Mouse (Mus musculus) layer of hippocampus, postnatal 14 days (tissue): ENCODE measurements around the gene Selp. TPM values are rescaled to one million over a fixed set of nuclear protein-coding genes. Genes with fewer than 3 reads are reported as not detected.

Source experiments
- DNase-seq, 2 experiments: peaks; one replicate each; pipeline ENCODE4 v3.0.0; 2021 to 2022; ENCODE audit warnings: low spot score in 2 of 2, mixed read lengths in 1 of 2
- long read RNA-seq, 2 experiments: library from polyadenylated mRNA; stranded (forward); transcript quantifications; one replicate each; pipeline ENCODE4 v2.0.0; 2021
- total RNA-seq, 2 experiments: library from RNA; stranded (reverse); gene quantifications; 2 replicates each; pipeline ENCODE4 v1.2.3; 2021

Selp gene
- total RNA-seq: not detected
- long read RNA-seq, experiment 1: 0 reads
- long read RNA-seq, experiment 2, partial matches to known transcripts: 0 of 1 reads
- long read RNA-seq, experiment 2, other reads (novel, unspliced or antisense): 1 of 1 reads

DNA sequence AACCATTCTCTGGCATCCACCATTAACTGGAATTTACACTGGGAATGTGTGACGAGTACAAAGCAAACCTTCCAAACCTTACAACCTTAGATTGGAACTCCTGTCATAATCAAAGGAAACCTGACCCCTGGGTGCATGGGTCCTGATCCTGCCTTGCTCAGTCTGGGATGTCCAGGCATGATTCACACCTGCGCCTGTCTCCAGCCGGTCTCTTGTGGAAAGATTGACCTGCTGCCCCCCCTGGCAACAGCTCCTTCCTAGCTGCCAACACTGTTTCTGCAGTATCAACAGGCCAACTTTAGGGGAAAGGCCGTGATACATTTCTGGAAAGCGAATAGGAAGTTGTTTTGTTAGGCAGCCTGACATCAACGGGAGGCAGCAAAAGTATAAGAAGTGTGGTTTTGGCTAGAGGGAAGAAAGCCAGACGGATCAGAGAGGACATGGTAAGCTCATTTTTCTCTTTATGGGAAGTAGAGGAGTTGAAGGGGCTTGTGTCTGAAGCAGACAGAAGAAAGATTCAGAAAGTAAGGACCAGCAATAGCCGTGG, at the start of gene Selp:
Gene Selp, plus strand, starts transcription at position 318 of the 547 bp plus-strand sequence.
- DNase-seq: no peak

DNA sequence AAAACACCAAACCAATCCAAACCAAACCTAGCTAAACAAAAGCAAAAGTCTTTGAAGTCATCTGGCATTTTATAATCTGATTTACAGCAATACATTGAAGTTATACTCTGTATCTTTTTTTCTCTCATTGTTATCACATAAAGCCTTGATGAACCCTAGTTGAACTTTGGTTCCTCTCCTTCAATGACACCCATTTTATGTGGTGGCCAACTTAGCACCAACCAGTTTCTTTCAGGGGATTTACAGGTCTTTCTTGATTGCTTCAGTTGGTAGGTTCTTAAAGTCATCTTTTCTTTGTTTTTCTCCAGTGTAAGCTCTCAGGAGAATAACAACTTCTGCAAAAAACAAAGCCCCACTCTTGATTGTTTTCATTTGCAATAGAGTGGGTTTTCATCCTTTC, 45.8 kb upstream of the Selp start:
- no peak for DNase-seq

DNA sequence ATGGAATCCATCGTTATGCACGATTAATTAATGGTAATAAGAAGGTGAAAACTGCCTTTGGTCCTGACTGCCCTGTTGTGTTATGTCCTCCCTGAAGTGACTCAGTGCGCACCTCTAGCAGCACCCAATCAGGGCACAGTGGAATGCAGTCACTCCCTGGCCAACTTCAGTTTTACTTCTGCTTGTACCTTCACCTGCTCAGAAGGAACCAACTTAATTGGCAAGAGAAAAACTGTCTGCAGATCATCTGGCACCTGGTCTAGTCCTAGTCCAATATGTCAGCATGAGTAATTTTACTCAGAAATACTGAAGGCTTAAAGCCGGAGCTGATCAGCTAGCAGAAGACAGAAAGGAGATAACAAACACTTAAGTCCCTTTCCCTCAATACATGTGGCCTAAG, 44.6 kb upstream of the Selp start:
- DNase-seq: no peak

DNA sequence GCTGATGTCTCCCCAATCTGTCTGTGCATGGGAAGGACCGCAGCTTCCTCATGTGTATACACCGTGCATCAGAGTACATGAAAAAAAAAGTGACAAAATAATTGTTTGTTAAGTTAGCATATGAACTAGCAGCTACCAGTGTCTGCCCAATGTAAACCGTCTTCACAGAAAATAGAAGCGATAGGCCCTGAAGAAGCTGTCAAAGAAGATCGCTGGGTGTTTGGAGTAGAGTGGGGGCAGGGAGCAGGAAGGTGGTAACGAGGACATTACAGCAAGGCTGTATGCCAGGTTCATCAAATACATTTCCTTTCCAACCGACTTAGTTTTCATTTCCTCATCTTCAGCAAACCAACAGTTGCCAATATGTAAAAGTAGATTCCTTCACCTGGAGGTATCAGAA, 44.0 kb upstream of the Selp start:
- DNase-seq: no peak

DNA sequence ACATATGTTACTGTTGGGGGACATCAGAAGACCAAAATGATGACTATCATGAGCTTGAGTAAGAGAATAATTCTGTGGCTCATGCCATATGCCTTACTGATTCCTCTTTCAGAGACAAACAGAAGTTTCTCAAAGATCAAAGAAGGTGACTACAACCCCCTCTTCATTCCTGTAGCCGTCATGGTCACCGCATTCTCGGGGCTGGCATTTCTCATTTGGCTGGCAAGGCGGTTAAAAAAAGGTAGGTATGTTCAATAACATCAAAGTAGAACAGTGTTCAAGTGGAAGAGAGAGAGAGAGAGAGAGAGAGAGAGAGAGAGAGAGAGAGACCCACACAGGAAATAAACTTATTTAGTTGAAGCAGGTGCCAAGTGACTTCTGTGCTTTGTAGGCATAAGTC, 43.1 kb upstream of the Selp start:
- no peak for DNase-seq

DNA sequence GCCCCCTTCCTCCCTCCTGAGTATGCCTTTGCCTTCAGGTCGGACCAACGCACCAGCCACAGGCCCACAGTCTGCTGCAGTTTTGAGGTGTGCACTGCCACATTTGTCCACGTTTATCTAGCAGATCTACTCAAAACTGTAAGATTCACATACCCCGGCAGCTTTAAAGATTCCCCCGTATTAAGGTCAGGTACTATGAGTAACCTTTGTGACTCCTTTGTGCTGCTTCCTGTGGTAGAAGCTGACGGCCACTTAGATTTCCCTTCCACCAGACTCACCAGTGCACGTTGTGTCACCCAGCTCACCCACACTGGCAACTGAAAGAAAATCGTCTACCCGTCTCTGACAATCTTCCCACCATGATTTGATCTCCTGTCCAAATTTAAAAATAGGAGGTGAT, 42.0 kb upstream of the Selp start:
- DNase-seq: no peak

DNA sequence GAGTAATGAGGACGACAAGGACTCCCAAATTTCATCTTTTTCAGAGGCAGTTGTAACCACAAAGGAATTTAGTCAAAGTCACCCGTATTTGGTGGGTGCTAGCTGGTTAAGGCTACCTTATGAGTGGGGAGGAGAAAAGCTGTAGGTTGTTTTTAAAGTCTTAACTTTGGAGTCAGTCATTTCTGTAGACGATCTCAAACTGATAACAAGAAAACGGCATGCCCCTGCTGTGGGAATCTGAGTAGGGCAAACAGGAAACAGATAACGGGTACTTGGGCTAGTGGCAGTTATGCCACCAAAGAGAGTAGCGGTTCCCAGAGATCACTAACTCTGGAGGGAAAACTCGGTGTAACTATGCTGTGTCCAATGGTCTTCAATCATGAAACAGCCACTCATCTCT, 41.3 kb upstream of the Selp start:
- DNase-seq: no peak

DNA sequence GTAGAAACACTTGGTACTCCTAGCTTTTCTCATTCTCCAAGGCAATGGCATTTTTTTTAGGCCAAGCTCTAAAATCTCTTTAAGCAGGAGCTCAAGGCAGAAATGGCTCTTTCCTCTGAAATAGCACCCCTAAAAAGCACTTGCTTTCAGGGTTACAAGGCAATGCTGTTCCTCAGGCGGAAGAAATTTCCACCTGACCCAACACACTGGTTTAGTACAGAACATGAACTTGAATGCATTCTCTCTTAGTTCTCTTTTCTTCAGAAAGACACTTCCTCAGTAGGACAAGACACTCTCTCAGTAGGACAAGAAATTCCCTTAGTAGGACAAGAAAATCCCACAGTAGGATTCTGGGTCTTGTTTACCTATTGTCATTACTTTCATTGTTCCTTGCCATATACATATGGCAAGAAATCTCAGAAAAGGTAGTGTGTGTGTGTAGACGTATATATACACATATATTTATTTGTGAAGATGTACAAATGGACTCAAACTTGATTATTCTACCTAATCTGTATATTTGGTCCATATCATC, 40.4 kb upstream of the Selp start:
- no peak for DNase-seq

DNA sequence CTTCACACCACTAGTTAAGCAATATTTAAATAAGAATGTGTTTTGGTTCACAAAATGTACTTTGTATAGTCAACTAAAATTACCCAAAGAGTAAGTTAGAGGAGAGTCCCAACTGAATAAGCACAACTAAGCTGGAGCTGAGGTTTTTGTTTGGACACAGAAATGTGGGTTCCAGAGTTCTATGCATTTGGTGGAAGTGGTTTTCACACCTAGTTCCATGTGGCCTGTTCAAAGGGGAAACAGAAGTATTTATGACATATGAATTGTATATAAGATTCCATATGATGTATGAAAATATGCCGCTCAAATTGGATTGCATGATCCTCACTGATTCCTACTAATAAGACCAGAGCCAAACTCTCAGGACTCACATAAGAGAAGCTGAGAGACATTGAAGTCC, 39.6 kb upstream of the Selp start:
- DNase-seq: no peak

DNA sequence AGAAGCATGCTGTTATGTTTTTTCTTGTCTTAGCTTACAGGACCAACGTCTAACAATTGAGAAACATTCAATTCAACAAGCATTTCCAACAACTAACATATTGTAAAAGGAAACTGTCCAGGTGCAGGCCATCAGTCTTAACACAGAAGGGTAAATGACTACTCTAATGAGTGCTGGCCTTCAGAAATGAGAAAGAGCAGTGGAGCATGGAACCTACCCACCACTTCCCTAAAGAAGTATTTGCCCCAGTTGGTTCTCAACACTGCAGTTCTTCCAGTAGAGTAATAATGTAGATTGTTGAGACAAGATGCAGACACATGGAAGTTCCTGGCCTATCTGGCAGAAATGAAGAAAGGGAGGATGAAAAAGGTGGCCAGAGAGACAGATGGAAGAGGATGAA, 38.6 kb upstream of the Selp start:
- DNase-seq: no peak

DNA sequence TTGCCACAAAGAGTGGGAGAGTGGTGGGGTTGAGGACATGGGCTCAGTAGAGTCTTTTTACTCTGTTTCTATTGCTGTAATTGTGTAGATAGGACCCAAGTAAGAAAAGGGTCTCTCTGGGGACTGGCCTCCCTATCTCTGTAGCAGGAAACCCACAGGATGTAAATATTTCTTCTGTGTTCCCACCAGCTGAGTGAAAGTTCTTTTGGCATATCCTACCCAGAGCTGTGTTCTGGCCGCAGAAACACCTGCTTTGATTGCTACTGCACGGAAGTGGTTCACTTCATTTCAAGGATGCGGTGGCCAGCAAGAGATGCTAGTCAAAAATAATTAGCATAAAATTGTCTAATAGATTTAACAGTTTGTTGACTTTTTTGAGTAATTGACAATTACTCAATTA, 38.0 kb upstream of the Selp start:
- no peak for DNase-seq

DNA sequence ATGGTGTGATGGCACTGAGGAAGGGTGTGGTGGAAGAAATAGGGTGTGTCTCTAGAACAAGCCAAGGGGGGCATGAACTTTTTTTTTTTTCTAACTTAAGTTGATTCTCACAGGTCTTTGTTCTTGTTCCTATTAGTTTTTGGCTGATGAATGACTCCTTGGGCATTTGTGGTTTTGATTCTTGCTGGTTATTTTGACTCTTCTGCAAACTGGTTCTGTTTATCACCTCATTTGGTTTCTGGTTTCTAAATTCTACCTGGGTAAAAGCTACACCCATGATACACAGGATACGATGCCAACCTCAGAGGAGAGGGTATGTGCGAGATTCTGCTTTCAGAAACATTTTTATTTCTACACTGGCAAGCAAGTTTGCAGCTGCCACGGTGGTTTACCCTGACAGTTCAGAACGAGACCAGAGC, 36.7 kb upstream of the Selp start:
- no peak for DNase-seq

DNA sequence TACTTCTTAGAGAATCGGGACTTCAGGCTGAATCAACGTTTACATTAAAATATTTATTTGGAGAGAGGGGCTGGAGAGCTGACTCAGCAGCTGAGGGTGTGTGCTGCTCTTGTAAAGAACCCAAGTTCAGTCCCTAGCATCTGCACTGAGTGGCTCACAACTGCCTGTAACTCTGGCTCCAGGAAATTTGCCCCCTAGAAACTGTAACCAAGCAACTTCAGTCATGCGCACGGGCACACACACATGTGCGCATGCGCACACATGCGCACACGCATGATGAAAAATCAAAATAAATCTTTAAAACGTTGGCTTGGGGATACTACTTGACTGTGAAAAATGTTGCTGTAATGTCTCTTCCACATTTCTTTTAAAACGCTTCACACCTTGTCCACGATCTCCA, 36.0 kb upstream of the Selp start:
- DNase-seq: no peak

DNA sequence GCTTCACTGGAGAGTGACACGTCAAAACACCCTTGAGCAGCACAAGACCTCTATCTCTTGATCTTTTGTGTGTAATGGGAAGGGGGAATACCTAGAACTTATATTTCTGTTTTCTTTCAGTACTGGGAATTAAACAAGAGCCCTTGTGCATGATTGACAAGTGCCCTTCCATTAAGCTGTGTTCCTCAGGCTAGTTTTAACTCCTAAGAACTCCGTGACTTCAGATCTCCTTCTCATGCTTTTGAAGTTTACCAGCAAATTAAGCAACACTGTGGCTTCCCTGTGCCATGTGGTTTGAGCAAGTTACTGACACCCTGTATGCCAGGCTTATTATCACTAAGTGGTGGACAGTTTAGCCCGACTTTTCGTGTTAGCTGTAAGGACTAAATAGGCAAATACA, 32.0 kb upstream of the Selp start:
- no peak for DNase-seq

DNA sequence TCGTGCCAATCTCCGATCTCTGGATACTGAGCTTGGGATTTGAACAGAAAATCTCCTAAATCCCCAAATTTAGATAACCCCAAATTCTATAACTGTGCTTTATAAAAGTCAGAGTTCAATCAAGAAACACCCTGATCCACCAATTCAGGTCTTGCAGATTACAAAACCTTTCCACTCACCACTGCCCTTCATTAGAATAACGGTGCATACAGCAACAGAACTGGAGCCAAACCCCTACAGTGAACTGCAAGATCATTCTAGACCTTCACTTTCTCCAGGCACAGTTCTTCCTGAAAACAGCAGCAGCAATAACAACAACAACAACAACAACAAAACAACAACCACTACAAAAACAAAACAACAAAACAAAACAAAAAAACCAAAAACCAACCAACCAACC, 28.3 kb upstream of the Selp start:
- DNase-seq: no peak

DNA sequence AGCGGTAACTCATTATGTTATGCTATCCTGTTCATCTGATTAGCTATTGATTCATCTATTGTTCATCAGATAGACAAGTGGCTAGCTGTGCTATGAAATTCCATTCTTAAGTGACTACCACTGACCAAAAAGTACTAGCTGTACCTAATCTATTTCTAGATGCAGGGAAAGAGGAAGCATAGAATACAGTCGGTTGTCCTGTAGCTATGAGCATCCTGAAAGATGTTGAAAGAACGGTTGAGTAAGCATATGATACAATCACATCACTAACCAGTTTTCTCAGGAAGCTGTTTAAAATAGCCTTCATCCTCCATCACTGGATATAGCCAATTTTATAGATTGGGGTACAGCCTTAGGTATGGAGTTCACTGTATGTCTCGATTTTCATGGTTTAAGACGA, 27.2 kb upstream of the Selp start:
- no peak for DNase-seq

DNA sequence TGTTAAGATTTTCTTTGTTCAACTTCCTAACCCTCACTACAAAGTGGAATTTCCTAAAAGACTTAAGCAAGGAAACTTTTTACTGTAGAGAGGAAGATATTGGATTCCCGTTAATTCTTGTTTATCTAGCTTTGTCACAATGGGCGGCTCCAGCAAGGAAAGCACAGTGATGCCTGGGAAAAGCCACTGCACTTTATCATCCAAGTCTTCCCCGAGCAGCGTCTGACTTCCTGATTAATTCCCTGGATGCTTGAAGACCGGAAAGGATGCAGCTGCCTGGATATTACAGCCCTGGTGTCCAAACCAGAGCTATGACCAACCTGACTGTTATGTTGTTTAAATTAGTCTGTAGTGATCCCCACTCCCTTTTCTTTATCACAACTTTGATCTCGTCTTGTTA, 18.3 kb upstream of the Selp start:
- no peak for DNase-seq

DNA sequence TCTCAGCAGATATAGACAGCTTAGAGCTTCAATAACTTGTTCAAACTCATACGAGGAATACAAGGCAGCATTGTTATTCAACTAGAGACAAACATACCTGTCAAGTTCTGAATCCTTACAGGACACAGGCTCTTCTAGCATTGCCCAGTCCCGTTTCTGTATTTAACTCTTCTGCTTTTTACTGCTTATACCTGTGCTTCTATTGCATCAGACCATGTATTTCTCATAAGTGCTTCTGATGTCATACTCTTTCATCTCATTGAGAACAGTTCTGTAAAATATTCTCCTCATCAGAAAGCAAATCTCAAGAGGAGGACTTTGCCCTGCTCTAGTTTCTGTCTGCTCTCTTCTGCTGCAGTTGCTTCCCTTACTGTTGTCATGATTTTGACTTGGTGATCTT, 17.2 kb upstream of the Selp start:
- DNase-seq: no peak

DNA sequence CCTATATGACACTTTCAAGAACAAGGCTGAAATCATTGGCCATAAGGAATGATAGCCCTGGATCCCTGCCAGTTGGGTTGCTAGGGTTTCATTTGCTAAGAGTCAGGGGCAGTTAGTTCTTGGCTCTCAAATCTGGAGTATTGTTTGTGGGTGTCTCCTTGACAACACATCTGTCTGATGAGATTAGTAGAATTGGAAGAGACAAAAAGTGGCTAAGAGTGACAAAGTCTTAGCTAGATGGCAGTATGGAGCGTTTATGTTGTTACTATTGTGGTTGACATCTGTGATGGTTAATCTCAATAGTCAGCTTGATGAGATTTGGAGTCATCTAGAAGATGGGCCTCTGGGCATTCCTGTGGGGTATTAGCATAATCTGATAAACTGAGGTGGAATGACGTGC, 16.7 kb upstream of the Selp start:
- DNase-seq: peak in 1 of 2 experiments; percentile 8

DNA sequence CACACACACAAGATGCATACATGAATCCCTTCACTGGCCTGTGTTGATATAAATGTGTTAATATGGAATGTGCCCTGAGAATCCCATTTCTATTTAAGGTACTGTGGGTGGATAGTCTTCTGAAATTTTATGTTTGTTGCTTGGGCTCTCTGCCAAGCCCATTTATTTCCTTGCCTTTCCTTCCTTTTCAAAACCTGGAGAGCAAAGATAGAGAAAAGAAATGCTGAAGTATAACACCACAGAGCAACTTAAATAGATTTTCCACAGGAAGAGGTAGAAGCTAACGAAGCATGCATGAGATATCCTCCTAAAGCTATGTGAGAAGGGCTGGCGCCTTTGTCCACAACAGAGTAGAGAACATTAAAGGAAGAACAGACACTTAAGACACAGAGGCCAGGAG, 5.3 kb upstream of the Selp start:
- no peak for DNase-seq

DNA sequence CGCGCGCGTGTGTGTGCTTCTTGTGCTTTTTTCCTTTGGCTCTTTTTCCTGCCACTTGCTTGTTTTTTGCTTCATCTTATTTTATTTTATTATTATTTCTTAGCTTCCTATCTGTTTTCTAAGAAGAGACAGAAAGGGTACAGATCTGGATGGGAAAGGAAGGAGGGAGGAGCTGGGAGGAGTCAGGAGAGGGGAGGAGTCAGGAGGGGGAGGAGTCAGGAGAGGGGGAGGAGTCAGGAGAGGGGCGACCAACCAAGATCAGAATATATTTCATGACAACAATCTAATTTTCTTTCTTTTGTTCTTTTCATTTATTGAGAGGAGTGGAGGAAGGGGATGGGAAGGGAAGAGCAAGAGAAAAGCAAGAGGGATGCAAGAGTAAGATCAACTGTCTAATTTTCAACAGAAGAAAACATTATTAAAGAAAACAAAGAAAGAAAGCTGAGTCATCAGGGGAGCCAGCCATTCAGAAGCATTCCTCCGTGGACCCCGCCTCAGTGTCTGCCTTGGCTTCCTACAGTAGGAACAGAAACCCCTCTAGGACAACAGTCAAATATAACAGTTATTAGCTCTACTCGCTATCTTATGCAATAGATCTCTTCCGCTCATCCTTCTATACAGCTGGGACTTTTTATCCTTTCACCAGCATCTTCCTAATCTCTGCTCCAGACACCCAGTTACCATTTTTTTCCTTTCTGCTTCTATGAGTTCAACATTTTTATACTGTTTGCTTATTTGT, 4.3 kb upstream of the Selp start:
- no peak for DNase-seq

DNA sequence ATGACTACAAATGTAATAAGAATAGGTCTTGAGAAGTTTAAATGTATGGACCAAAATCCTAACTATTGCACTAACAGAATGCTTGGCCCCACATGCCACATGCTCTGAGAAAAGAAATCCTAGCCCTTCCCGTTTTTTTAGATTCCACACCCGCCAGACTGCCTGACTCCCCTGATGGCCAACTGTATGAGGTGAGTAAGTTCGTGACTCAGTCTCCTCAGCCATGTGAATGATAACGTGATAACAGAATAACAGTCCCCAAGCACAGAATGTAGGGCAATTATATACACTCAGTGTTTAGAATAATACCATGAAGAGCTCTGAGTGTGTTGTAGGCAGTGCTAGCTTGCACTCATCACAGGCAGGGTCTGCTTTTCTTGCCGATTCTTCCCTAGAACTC, 784 bp upstream of the Selp start:
- DNase-seq: no peak

DNA sequence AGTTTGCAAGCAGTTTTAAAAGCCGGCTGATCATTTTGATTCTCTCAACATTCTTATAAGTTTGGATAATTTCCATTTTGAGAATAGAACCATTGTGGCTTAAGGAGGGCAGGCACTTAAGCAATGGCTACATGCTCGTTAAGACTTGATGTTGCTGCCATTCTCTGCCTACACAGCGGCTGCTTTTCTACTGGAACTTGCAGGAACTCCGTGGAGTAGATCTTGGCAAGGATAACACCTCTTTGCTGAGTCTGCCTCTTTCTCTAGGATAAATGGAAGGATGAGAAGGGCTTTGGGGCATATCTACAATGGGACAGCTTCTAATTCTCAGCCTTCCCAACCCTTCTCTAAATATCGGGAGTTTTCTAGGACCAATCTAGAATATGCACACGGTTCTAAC, 583 bp downstream of the Selp start:
- no peak for DNase-seq
